Mouse (Mus musculus): ENCODE results near the gene Svop. TPM values are rescaled to one million over a fixed set of nuclear protein-coding genes. Genes with fewer than 3 reads are reported as not detected.

Gene Svop
- total RNA-seq, 2 experiments from 2014 or later: not detected

- intact Hi-C loops (cut with DNase I): no loop called here
- no peak for DNase-seq
These were observed 22.0 kb upstream of the Svop start for GRCm38 (mm10) chr5:114113334-114113733.

- DNase-seq: no peak
- intact Hi-C loops (cut with DNase I): no loop called here
These were observed 15.1 kb upstream of the Svop start for GRCm38 (mm10) chr5:114106391-114106935.

GRCm38 (mm10) chr5:114102807-114103206, 11.4 kb upstream of the Svop start:
- intact Hi-C loops (cut with DNase I): no loop called here

GRCm38 (mm10) chr5:114101873-114102272, 10.5 kb upstream of the Svop start:
- intact Hi-C loops (cut with DNase I): no loop called here
- DNase-seq: no peak

More at GRCm38 (mm10) chr5:114102807-114103206, 11.4 kb upstream of the Svop start:
- no peak for DNase-seq

GRCm38 (mm10) chr5:114100390-114101099, 9.2 kb upstream of the Svop start:
- intact Hi-C loops (cut with DNase I): no loop called here
- DNase-seq: no peak

- intact Hi-C loops (cut with DNase I): no loop called here
These were observed 8.5 kb upstream of the Svop start for GRCm38 (mm10) chr5:114099709-114100389.

GRCm38 (mm10) chr5:114090421-114091013, 853 bp downstream of the Svop start:
- intact Hi-C loops (cut with DNase I): no loop called here
- no peak for DNase-seq

More at GRCm38 (mm10) chr5:114099709-114100389, 8.5 kb upstream of the Svop start:
- DNase-seq: peak; percentile 88 to 96

- intact Hi-C loops (cut with DNase I): no loop called here
- no peak for DNase-seq
These were observed 3.4 kb downstream of the Svop start for GRCm38 (mm10) chr5:114087875-114088480.

- no peak for DNase-seq
- intact Hi-C loops (cut with DNase I): no loop called here
These were observed 5.9 kb downstream of the Svop start for GRCm38 (mm10) chr5:114085501-114085900.

- DNase-seq: no peak
- intact Hi-C loops (cut with DNase I): no loop called here
These were observed 14.4 kb downstream of the Svop start for GRCm38 (mm10) chr5:114077009-114077408.

- intact Hi-C loops (cut with DNase I): no loop called here
- DNase-seq: no peak
These were observed 19.1 kb downstream of the Svop start for GRCm38 (mm10) chr5:114072262-114072661.

- DNase-seq: no peak
- intact Hi-C loops (cut with DNase I): no loop called here
These were observed 20.5 kb downstream of the Svop start for GRCm38 (mm10) chr5:114070858-114071257.

GRCm38 (mm10) chr5:114067982-114068381, 23.4 kb downstream of the Svop start:
- no peak for DNase-seq

GRCm38 (mm10) chr5:114067543-114067942, 23.8 kb downstream of the Svop start:
- intact Hi-C loops (cut with DNase I): loop anchor here (10.0 kb wide), 1 partner anchor 257 kb away; no protein-coding TSS in a partner anchor

More at GRCm38 (mm10) chr5:114067982-114068381, 23.4 kb downstream of the Svop start:
- intact Hi-C loops (cut with DNase I): loop anchor here (10.0 kb wide), 1 partner anchor 257 kb away; no protein-coding TSS in a partner anchor

GRCm38 (mm10) chr5:114066601-114067000, 24.8 kb downstream of the Svop start:
- no peak for DNase-seq
- intact Hi-C loops (cut with DNase I): loop anchor here (10.0 kb wide), 1 partner anchor 258 kb away; no protein-coding TSS in a partner anchor

More at GRCm38 (mm10) chr5:114067543-114067942, 23.8 kb downstream of the Svop start:
- DNase-seq: no peak

GRCm38 (mm10) chr5:114065161-114065560, 26.2 kb downstream of the Svop start, which contains the start of gene Usp30:
Gene Usp30 (plus strand): TSS chr5:114065461.
- DNase-seq: no peak
- intact Hi-C loops (cut with DNase I): loop anchor here (10.0 kb wide), 1 partner anchor 260 kb away; no protein-coding TSS in a partner anchor

- no peak for DNase-seq
- intact Hi-C loops (cut with DNase I): loop anchor here (10.0 kb wide), 1 partner anchor 261 kb away; no protein-coding TSS in a partner anchor
These were observed 27.4 kb downstream of the Svop start for GRCm38 (mm10) chr5:114063958-114064357.

GRCm38 (mm10) chr5:114061675-114062074, 29.7 kb downstream of the Svop start:
- intact Hi-C loops (cut with DNase I): loop anchor here (10.0 kb wide), 1 partner anchor 263 kb away; no protein-coding TSS in a partner anchor
- no peak for DNase-seq

- no peak for DNase-seq
- intact Hi-C loops (cut with DNase I): no loop called here
These were observed 34.1 kb downstream of the Svop start for GRCm38 (mm10) chr5:114057129-114057731.

Data from gastrocnemius, postnatal 36 days (tissue).